Mouse (Mus musculus) bone marrow macrophage, adult 2 months (primary cell): Measurements from ENCODE around the gene Rheb.

ENCODE experiments used
- CTCF ChIP-seq: IDR thresholded peaks from 2 replicates; pipeline ENCODE4 v1.5.1; 2012; ENCODE audit warnings: low read depth, mild to moderate bottlenecking, low read length, moderate library complexity
- POLR2A ChIP-seq: IDR thresholded peaks from 2 replicates; pipeline ENCODE4 v1.6.1; 2012; ENCODE audit warnings: mild to moderate bottlenecking, low read depth, low read length, borderline replicate concordance

DNA sequence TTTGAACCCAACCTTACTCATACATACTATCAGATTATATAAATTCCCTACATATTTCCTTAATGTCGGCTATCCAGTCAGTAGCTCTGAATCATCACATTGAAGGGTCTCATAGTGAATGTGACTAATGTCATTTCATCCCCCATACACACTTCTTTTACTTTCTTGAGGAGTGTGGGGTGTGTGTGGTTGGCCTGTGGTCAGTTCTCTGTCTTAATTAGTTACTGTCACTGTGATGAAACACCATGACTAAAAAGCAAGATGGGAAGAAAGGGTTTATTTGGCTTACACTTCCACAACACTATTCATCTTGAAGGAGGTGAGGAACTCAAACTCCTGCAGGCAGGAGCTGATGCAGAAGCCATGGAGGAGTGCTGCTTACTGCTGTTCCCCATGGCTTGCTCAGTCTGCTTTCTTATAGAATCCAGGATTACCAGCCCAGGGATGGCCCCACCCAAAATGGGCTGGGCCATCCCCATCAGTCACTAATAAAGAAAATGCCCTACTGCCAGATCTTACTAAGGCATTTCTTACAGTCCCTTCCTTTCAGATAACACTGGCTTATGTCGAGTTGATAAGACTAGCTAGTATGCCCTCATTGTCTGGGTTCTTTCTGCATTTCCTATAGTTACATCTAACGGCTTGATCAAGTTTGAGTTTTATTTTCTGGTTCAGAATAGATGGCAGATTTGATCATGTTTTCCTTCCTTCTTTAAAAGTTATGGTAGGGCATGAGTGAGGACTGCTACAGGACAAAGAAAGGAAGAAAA lies 17.5 kb upstream of the Rheb start:
- TF ChIP-seq POLR2A (no peak), CTCF (no peak)
